Mouse (Mus musculus): ENCODE measurements at regions not wholly inside any gene's neighbourhood (a gene's known extent, or its start where the extent isn't known, plus 50 kb on each side); places are given as distances from the start of the nearest gene placed in this dataset.

- TF ChIP-seq POLR2A (IDR thresholded peaks at IDR 0.05; ENCODE audit: low read depth, low read length) (no peak), CTCF (IDR thresholded peaks at IDR 0.05; ENCODE audit: extremely low read depth, insufficient read length, insufficient replicate concordance, low read depth, low read length) (no peak)
Measured at GRCm38 (mm10) chr2:159832488-159833113, 501.4 kb downstream of the Gm826 start.
